Mouse (Mus musculus): ENCODE data around the gene Ttn. TPM values are rescaled to one million over a fixed set of nuclear protein-coding genes. Genes with fewer than 3 reads are reported as not detected.

Gene Ttn
- polyA plus RNA-seq (2017; shearing (Covaris generic)), result 1.9 TPM

GRCm38 (mm10) chr2:76982391-76983145 is at the start of gene Ttn:
Gene Ttn, minus strand, starts transcription at chr2:76982547.

DNA sequence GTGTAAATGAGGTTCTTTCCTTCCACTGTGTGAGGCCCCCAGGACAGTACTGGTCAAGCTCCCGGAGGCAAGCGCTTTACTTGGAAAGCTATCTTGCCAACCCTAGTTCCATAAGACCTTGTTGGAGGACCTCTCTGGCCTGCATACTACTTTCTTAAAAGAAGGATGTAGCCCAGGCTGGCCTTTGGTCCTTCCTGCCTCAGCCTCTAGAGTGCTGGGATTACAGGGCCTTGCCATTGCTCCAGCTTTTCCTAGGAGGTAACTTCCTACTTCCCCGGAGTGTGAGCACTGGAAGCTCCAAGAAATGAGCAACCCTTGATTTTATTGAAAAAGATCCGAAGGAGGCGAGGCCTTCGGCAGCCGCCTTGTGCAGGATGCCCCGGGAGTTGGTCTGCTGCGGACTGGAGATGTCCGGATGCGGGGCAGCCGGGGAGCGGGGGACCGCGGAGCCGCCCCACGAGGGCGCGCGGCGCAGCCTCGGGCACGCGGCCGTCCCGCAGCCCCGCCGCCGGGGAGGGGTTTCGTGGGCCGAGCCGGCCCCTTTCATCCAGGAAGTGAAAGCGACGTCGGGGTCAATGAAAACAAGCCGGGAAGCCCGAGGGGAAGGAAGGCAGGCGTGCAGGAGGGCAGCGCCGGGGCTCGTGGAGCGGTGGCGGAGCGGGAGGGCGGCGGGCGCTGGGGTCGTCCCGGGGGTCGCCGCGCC is 307.5 kb downstream of the Ttn start, which contains the start of gene Plekha3:
Plekha3 (plus strand) TSS at position 557 of the 703 bp plus-strand sequence.

DNA sequence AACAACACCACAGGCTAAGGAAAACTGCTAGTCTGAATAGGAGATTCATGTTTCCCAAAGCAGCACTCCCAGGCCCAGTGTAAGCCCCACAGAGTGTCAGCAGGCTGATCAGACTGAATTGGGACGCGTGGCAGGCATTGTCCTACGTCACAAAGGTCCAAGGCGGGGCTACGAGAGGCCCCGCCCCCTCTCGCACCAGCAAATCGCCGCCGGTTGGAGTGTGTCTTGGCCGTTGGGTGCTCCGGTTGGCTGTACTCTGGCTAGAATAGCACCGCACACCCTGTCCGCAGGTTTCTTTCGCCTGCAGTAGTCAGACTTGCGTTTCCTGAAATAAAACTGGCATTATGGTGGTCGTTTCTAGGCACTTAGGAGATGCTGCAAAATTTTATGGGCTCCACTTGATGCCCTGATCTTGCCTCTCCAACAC is 309.4 kb downstream of the Ttn start, which contains the start of gene Fkbp7:
Fkbp7 (minus strand) TSS at position 151 of the 427 bp plus-strand sequence.

Other genes starting within 250 kb of the Ttn start
- gene Ccdc141, start 188.1 kb upstream of the Ttn start, polyA plus RNA-seq (2017; shearing (Covaris generic)), result 2.1 TPM